Mouse (Mus musculus) c-Kit-positive CD71-positive TER-119-negative erythroid progenitor cells, embryonic 14.5 days (primary cell): ENCODE results near the gene B3gnt4.
"Not testable (repeated sequence)": the region's sequence is repeated elsewhere in the genome, so short reads cannot be mapped to it uniquely, and the experiment has no call there.

ENCODE experiments used
- DNase-seq: peaks from one replicate; pipeline ENCODE4 v3.0.0-alpha.2; 2013; ENCODE audit warnings: low read depth

B3gnt4 gene

GRCm38 (mm10) chr5:123510160-123510559 lies at the start of gene B3gnt4:
Gene B3gnt4 (plus strand): TSS chr5:123510460.
- DNase-seq: no peak

GRCm38 (mm10) chr5:123461420-123461819 lies 48.8 kb upstream of the B3gnt4 start:
- DNase-seq: no peak

- no peak for DNase-seq
Observed at GRCm38 (mm10) chr5:123464638-123465037, 45.6 kb upstream of the B3gnt4 start.

GRCm38 (mm10) chr5:123470784-123471400 lies 39.4 kb upstream of the B3gnt4 start:
- no peak for DNase-seq

- no peak for DNase-seq
Observed at GRCm38 (mm10) chr5:123473817-123474216, 36.4 kb upstream of the B3gnt4 start.

- DNase-seq: no peak
Observed at GRCm38 (mm10) chr5:123487659-123488395, 22.4 kb upstream of the B3gnt4 start.

GRCm38 (mm10) chr5:123489112-123489785 lies 21.0 kb upstream of the B3gnt4 start, which contains the start of the genes Lrrc43 and Il31:
Gene Lrrc43 (plus strand): TSS chr5:123489305.
Gene Il31 (minus strand): TSS chr5:123489489.
- no peak for DNase-seq

GRCm38 (mm10) chr5:123489935-123490334 lies 20.3 kb upstream of the B3gnt4 start:
- no peak for DNase-seq

GRCm38 (mm10) chr5:123499717-123500116 lies 10.5 kb upstream of the B3gnt4 start:
- no peak for DNase-seq

GRCm38 (mm10) chr5:123501973-123502372 lies 8.3 kb upstream of the B3gnt4 start:
- DNase-seq: no peak

- peak; percentile 76 for DNase-seq
Observed at GRCm38 (mm10) chr5:123507936-123508723, 2.1 kb upstream of the B3gnt4 start.

GRCm38 (mm10) chr5:123508921-123509320 lies 1.3 kb upstream of the B3gnt4 start:
- DNase-seq: no peak

GRCm38 (mm10) chr5:123511426-123511825 lies 1.2 kb downstream of the B3gnt4 start:
- not testable (repeated sequence) for DNase-seq

- peak; percentile 49 for DNase-seq
Observed at GRCm38 (mm10) chr5:123512102-123512501, 1.8 kb downstream of the B3gnt4 start.

- DNase-seq: no peak
Observed at GRCm38 (mm10) chr5:123514871-123515270, 4.6 kb downstream of the B3gnt4 start.

GRCm38 (mm10) chr5:123520666-123521065 lies 10.4 kb downstream of the B3gnt4 start:
- DNase-seq: no peak

GRCm38 (mm10) chr5:123521621-123522020 lies 11.4 kb downstream of the B3gnt4 start:
- DNase-seq: no peak

- no peak for DNase-seq
Observed at GRCm38 (mm10) chr5:123522166-123522565, 11.9 kb downstream of the B3gnt4 start.

GRCm38 (mm10) chr5:123523692-123524392 lies 13.6 kb downstream of the B3gnt4 start, which contains the start of gene Diablo:
Gene Diablo (minus strand): TSS chr5:123524176.
- DNase-seq: peak; percentile 96

GRCm38 (mm10) chr5:123524393-123524750 lies 14.1 kb downstream of the B3gnt4 start:
- peak; percentile 69 for DNase-seq

GRCm38 (mm10) chr5:123525281-123525680 lies 15.0 kb downstream of the B3gnt4 start, which contains the start of gene Gm49027:
Gene Gm49027 (minus strand): TSS chr5:123525488.
- DNase-seq: no peak
